Mouse (Mus musculus) left cerebral cortex, postnatal 36 days (tissue): Measurements from ENCODE around the gene Syt1. TPM values are rescaled to one million over a fixed set of nuclear protein-coding genes. Genes with fewer than 3 reads are reported as not detected.

Experiments used
- DNase-seq, 2 experiments: peaks; one replicate each; pipeline ENCODE4 v3.0.0; 2021 to 2022; ENCODE audit warnings: low spot score in 2 of 2, mixed read lengths in 1 of 2
- intact Hi-C: fragments of 180-260 bp; cut with DNase I; formaldehyde crosslinking; loops from one replicate; pipeline ENCODE4 v1.15.1; 2025
- total RNA-seq, 2 experiments: library from RNA; stranded (reverse); gene quantifications; 2 replicates each; pipeline ENCODE4 v1.2.3; 2021

The Syt1 gene
- total RNA-seq, 2 experiments from 2014 or later = 1,175 to 1,261 TPM

GRCm38 (mm10) chr10:108480146-108480850 is 530.5 kb downstream of the Syt1 start:
- intact Hi-C loops = no loop called here
- no peak for DNase-seq

- intact Hi-C loops = no loop called here
- DNase-seq = no peak
Measured at GRCm38 (mm10) chr10:108470319-108470955, 540.3 kb downstream of the Syt1 start.

GRCm38 (mm10) chr10:108466539-108466938 is 544.2 kb downstream of the Syt1 start:
- no peak for DNase-seq

GRCm38 (mm10) chr10:108461862-108462261 is 548.9 kb downstream of the Syt1 start:
- intact Hi-C loops = no loop called here
- no peak for DNase-seq

More at GRCm38 (mm10) chr10:108466539-108466938, 544.2 kb downstream of the Syt1 start:
- intact Hi-C loops = no loop called here

- intact Hi-C loops = loop anchor here (10.0 kb wide), 1 partner anchor 548 kb away; no protein-coding TSS in a partner anchor
Measured at GRCm38 (mm10) chr10:108457054-108457453, 553.7 kb downstream of the Syt1 start.

GRCm38 (mm10) chr10:108455883-108456282 is 554.9 kb downstream of the Syt1 start:
- no peak for DNase-seq
- intact Hi-C loops = loop anchor here (10.0 kb wide), 1 partner anchor 549 kb away; no protein-coding TSS in a partner anchor

More at GRCm38 (mm10) chr10:108457054-108457453, 553.7 kb downstream of the Syt1 start:
- DNase-seq = no peak

- DNase-seq = no peak
- intact Hi-C loops = loop anchor here (10.0 kb wide), 1 partner anchor 550 kb away; no protein-coding TSS in a partner anchor
Measured at GRCm38 (mm10) chr10:108455204-108455603, 555.6 kb downstream of the Syt1 start.

- DNase-seq = peak; percentile 64 to 69
- intact Hi-C loops = loop anchor here (10.0 kb wide), 1 partner anchor 550 kb away; no protein-coding TSS in a partner anchor
Measured at GRCm38 (mm10) chr10:108454691-108455117, 556.1 kb downstream of the Syt1 start.

GRCm38 (mm10) chr10:108453561-108453960 is 557.2 kb downstream of the Syt1 start:
- intact Hi-C loops = loop anchor here (10.0 kb wide), 1 partner anchor 551 kb away; no protein-coding TSS in a partner anchor
- no peak for DNase-seq

- intact Hi-C loops = loop anchor here (10.0 kb wide), 1 partner anchor 552 kb away; no protein-coding TSS in a partner anchor
- DNase-seq = no peak
Measured at GRCm38 (mm10) chr10:108452421-108452820, 558.4 kb downstream of the Syt1 start.

GRCm38 (mm10) chr10:108451516-108451915 is 559.3 kb downstream of the Syt1 start:
- DNase-seq = no peak
- intact Hi-C loops = loop anchor here (10.0 kb wide), 1 partner anchor 553 kb away; no protein-coding TSS in a partner anchor

GRCm38 (mm10) chr10:108450401-108450800 is 560.4 kb downstream of the Syt1 start:
- no peak for DNase-seq
- intact Hi-C loops = loop anchor here (10.0 kb wide), 1 partner anchor 554 kb away; no protein-coding TSS in a partner anchor

GRCm38 (mm10) chr10:108448421-108448820 is 562.4 kb downstream of the Syt1 start:
- intact Hi-C loops = loop anchor here (10.0 kb wide), 1 partner anchor 114 kb away; the partner anchor contains the start of gene Pawr
- no peak for DNase-seq
